Comparison of ENCODE assay signal across 22 mouse cellular contexts in the genomic region with DNA sequence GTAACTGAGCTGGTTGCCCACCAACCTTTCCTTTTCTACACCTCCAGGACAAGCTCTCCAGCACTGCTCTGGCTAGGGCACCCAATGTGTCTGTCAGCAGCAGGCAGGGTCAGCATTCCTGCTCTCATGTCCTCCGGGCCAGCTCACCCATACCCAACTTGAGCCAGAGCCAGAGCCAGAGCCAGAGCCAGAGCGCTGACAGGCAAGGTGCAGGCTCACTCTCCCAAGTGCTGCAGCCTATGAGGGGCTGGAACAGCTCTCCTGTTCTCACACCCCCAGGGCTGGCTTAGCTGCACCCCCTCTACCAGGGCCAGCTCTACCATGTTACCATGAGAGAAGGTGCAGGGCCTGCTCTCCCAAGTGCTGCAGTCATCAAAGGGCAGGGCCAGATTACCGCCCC.
DNase-seq lines count a peak whose midpoint lies in the region; ATAC-seq and TF ChIP-seq lines count a peak whose summit lies in the region.
"Had no signal": no experiment of that assay in that cellular context is flagged by ENCODE, and none has a peak within 500 bp of the region (broad histone marks: within the 10 kb centered on the region; RNA-seq: fewer than 3 reads in every experiment).

No protein-coding gene starts in this region.

- DNase-seq in adrenal gland, postnatal 10 days = peak; percentile 38
- no peak for DNase-seq in adrenal gland, adult 18-20 months (ENCODE audit: low spot score in 2 of 2)
- peak; percentile 22 to 27 for DNase-seq in heart, adult 2 months
- DNase-seq in heart, postnatal 25 days (ENCODE audit: low spot score) = no peak
- no peak for DNase-seq in cerebellum, postnatal 4 days (ENCODE audit: low spot score in 2 of 2)
- no peak for DNase-seq in hindbrain, embryonic 10.5 days (ENCODE audit: low spot score)
- DNase-seq: B cell, adult 2 months; cerebellum, adult 11 months; cerebellum, adult 9-10 months; cerebellum, postnatal 25 days; gastrocnemius, postnatal 10 days; kidney, adult 18-20 months had no signal

- 75% methylated on average over 3 of the region's 3 CpGs for WGBS in heart, adult 2 months
- 87% methylated on average over 3 of the region's 3 CpGs for WGBS in hindbrain, embryonic 10.5 days

- H3K4me3 ChIP-seq in heart, adult 2 months = no peak overlapping the region
- H3K4me3 ChIP-seq in megakaryocyte, embryonic 14.5 days (replicated peaks) = peak overlapping the region; percentile 8
- H3K4me3 ChIP-seq in hindbrain, embryonic 10.5 days = no peak overlapping the region
- H3K4me3 ChIP-seq: embryonic facial prominence, embryonic 13.5 days; forebrain, embryonic 12.5 days; heart, embryonic 15.5 days; intestine, embryonic 15.5 days had no signal

- ATAC-seq in megakaryocyte, adult 5-6 weeks (ENCODE audit: poor library complexity, severe bottlenecking) = no peak
- ATAC-seq: CD4-positive, CD25-positive, alpha-beta regulatory T cell, adult 4 months; forebrain, embryonic 16.5 days; intestine, embryonic 15.5 days had no signal

- TF ChIP-seq POLR2A in heart, adult 2 months (IDR thresholded peaks at IDR 0.05; ENCODE audit: insufficient read depth, low read depth, low read length) = no peak

- no peak for TF ChIP-seq EP300 in heart, adult 2 months (IDR thresholded peaks at IDR 0.05; ENCODE audit: insufficient read depth, low read depth, low read length)

- H3K79me2 ChIP-seq in heart, adult 2 months (replicated peaks; ENCODE audit: control insufficient read depth, insufficient read depth, low read length) = no peaks in the 10 kb centered on the region

- no peak for TF ChIP-seq CTCF in heart, adult 2 months (IDR thresholded peaks at IDR 0.05)

- H3K36me3 ChIP-seq in heart, adult 2 months (ENCODE audit: control insufficient read depth, insufficient read depth, low read length) = no peaks in the 10 kb centered on the region
- H3K36me3 ChIP-seq in megakaryocyte, embryonic 14.5 days (replicated peaks; ENCODE audit: low read length) = no peaks in the 10 kb centered on the region
- no peaks in the 10 kb centered on the region for H3K36me3 ChIP-seq in hindbrain, embryonic 10.5 days
- H3K36me3 ChIP-seq: embryonic facial prominence, embryonic 13.5 days; forebrain, embryonic 12.5 days; G1E; heart, embryonic 15.5 days; intestine, embryonic 15.5 days had no signal

- H3K4me1 ChIP-seq in heart, adult 2 months (ENCODE audit: control insufficient read depth, insufficient read depth, low read length) = no peaks in the 10 kb centered on the region
- H3K4me1 ChIP-seq in megakaryocyte, embryonic 14.5 days = no peaks in the 10 kb centered on the region
- H3K4me1 ChIP-seq in hindbrain, embryonic 10.5 days (replicated peaks) = no peaks in the 10 kb centered on the region
- H3K4me1 ChIP-seq: embryonic facial prominence, embryonic 13.5 days; forebrain, embryonic 12.5 days; heart, embryonic 15.5 days; intestine, embryonic 15.5 days had no signal

- H3K9me3 ChIP-seq in megakaryocyte, embryonic 14.5 days = peaks cover 5% of the 10 kb centered on the region
- no peaks in the 10 kb centered on the region for H3K9me3 ChIP-seq in hindbrain, embryonic 10.5 days
- H3K9me3 ChIP-seq: embryonic facial prominence, embryonic 13.5 days; forebrain, embryonic 12.5 days; G1E; heart, embryonic 15.5 days; intestine, embryonic 15.5 days had no signal

- H3K27ac ChIP-seq in heart, adult 2 months = no peak overlapping the region
- H3K27ac ChIP-seq in hindbrain, embryonic 10.5 days = no peak overlapping the region
- H3K27ac ChIP-seq: embryonic facial prominence, embryonic 13.5 days; forebrain, embryonic 12.5 days; heart, embryonic 15.5 days; hindbrain, embryonic 14.5 days; intestine, embryonic 15.5 days had no signal

- no peaks in the 10 kb centered on the region for H3K27me3 ChIP-seq in heart, adult 2 months (ENCODE audit: control insufficient read depth, insufficient read depth, low read length)
- peaks cover 6% of the 10 kb centered on the region for H3K27me3 ChIP-seq in megakaryocyte, embryonic 14.5 days (replicated peaks)
- H3K27me3 ChIP-seq in hindbrain, embryonic 10.5 days (ENCODE audit: insufficient read depth, poor library complexity, severe bottlenecking) = no peaks in the 10 kb centered on the region
- H3K27me3 ChIP-seq: embryonic facial prominence, embryonic 13.5 days; forebrain, embryonic 12.5 days; heart, embryonic 15.5 days; intestine, embryonic 15.5 days had no signal

- intact Hi-C loops in heart, adult 2 months (cut with DNase I) = no loop called here
- intact Hi-C loops in heart, postnatal 25 days (cut with DNase I) = no loop called here

- H3K9ac ChIP-seq in heart, adult 2 months (ENCODE audit: low read depth, low read length) = no peak overlapping the region
- H3K9ac ChIP-seq: embryonic facial prominence, embryonic 13.5 days; forebrain, embryonic 12.5 days; heart, embryonic 15.5 days; hindbrain, embryonic 14.5 days; intestine, embryonic 15.5 days had no signal

Comparison
In these comparisons a context has a peak if more than half of its experiments do, and no peak if none do; other contexts are left out.
1. DNase-seq: peak in adrenal gland, postnatal 10 days (single experiment) and heart, adult 2 months (2 of 2); none in adrenal gland, adult 18-20 months (0 of 2), heart, postnatal 25 days (single experiment), cerebellum, postnatal 4 days (0 of 2) and hindbrain, embryonic 10.5 days (single experiment).